In the genomic region with DNA sequence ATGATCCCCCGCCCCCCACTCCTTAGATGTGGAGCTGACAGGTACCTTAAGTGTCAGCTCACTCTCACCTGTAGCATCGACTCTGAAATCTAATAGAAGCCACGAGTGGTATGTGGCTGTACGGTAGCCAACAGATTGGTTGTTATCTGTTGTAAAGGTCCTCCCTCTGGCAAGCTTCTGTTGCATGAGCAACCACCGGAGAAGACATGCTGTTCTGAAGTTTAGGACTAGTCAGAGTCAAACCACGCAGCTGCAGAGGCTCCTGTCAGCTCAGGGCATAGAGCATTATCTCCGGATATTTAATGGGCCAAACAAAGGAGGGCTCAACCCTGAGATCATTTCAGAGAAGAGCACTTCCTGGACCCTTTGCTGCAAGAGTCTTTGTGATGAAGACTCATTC, we compare ENCODE assay signal across 17 mouse cellular contexts.
"Had no signal": no experiment of that assay in that cellular context is flagged by ENCODE, and none has a peak within 500 bp of the region (broad histone marks: within the 10 kb centered on the region; RNA-seq: fewer than 3 reads in every experiment).

No protein-coding gene starts in this region.

- H3K9ac ChIP-seq: neural tube, embryonic 12.5 days; neural tube, embryonic 13.5 days; neural tube, embryonic 15.5 days; stomach, embryonic 15.5 days had no signal

- H3K9me3 ChIP-seq: neural tube, embryonic 12.5 days; neural tube, embryonic 13.5 days; neural tube, embryonic 15.5 days; stomach, embryonic 15.5 days had no signal

- H3K4me1 ChIP-seq: neural tube, embryonic 12.5 days; neural tube, embryonic 15.5 days; stomach, embryonic 15.5 days had no signal

- DNase-seq: retina, postnatal 1 day; right cerebral cortex, adult 18-20 months; right cerebral cortex, postnatal 14 days; right cerebral cortex, postnatal 25 days; right cerebral cortex, postnatal 4 days; spleen, adult 18-20 months; thymus, adult 18-20 months; thymus, adult 2 months; thymus, postnatal 14 days; thymus, postnatal 25 days; thymus, postnatal 36 days; thymus, postnatal 4 days had no signal

- H3K27ac ChIP-seq: neural tube, embryonic 12.5 days; neural tube, embryonic 13.5 days; neural tube, embryonic 15.5 days; stomach, embryonic 15.5 days; stomach, postnatal 0 days had no signal

- H3K27me3 ChIP-seq: neural tube, embryonic 12.5 days; neural tube, embryonic 13.5 days; neural tube, embryonic 15.5 days; stomach, embryonic 15.5 days had no signal

- H3K36me3 ChIP-seq: neural tube, embryonic 12.5 days; neural tube, embryonic 13.5 days; neural tube, embryonic 15.5 days had no signal

- H3K4me3 ChIP-seq: neural tube, embryonic 12.5 days; neural tube, embryonic 13.5 days; neural tube, embryonic 15.5 days; stomach, embryonic 15.5 days had no signal
